Mouse (Mus musculus): ENCODE data around the gene 9530053A07Rik. TPM values are rescaled to one million over a fixed set of nuclear protein-coding genes. Genes with fewer than 3 reads are reported as not detected.

Gene 9530053A07Rik
- polyA plus RNA-seq, 1 experiment from 2014 or later, result 0.12 TPM

GRCm38 (mm10) chr7:28206044-28206600 lies 76.9 kb downstream of the 9530053A07Rik start:
- H3K9me3 ChIP-seq (replicated peaks), result no peaks in the 10 kb centered on the region
- no peak overlapping the region for H3K9ac ChIP-seq
- no peak for ATAC-seq (ENCODE audit: low FRiP score)
- H3K4me2 ChIP-seq (replicated peaks), result no peak overlapping the region
- H3K27me3 ChIP-seq, result no peaks in the 10 kb centered on the region
- no peak overlapping the region for H3K27ac ChIP-seq
- 79% methylated on average over 4 of the region's 4 CpGs for WGBS
- H3K36me3 ChIP-seq, result no peaks in the 10 kb centered on the region
- no peak overlapping the region for H3K4me3 ChIP-seq
- H3K4me1 ChIP-seq, result no peaks in the 10 kb centered on the region

GRCm38 (mm10) chr7:28208396-28208987 lies 79.2 kb downstream of the 9530053A07Rik start:
- H3K27me3 ChIP-seq, result no peaks in the 10 kb centered on the region
- peak overlapping the region; percentile 28 for H3K4me3 ChIP-seq
- peak overlapping the region; percentile 54 for H3K4me2 ChIP-seq (replicated peaks)
- H3K4me1 ChIP-seq, result no peaks in the 10 kb centered on the region
- H3K9ac ChIP-seq, result peak overlapping the region; percentile 43; the same call in 1 of the 2 replicates
- no peaks in the 10 kb centered on the region for H3K9me3 ChIP-seq (replicated peaks)
- no peaks in the 10 kb centered on the region for H3K36me3 ChIP-seq
- 56% methylated on average over 12 of the region's 12 CpGs for WGBS
- ATAC-seq (ENCODE audit: low FRiP score), result no peak
- H3K27ac ChIP-seq, result no peak overlapping the region

- ATAC-seq (ENCODE audit: low FRiP score), result no peak
- Histone ChIP-seq H3K9ac (peak overlapping the region; percentile 43; the same call in 1 of the 2 replicates), H3K4me1 (no peaks in the 10 kb centered on the region), H3K27ac (no peak overlapping the region), H3K4me3 (peak overlapping the region; percentile 28), H3K9me3 (replicated peaks) (no peaks in the 10 kb centered on the region), H3K4me2 (replicated peaks) (peak overlapping the region; percentile 54), H3K27me3 (no peaks in the 10 kb centered on the region), H3K36me3 (no peaks in the 10 kb centered on the region)
- 58% methylated on average over 19 of the region's 19 CpGs for WGBS
Measured at GRCm38 (mm10) chr7:28208988-28209508, 79.8 kb downstream of the 9530053A07Rik start.

- no peak overlapping the region for H3K9ac ChIP-seq
- WGBS, result 51% methylated on average over 5 of the region's 5 CpGs
- no peak overlapping the region for H3K4me2 ChIP-seq (replicated peaks)
- no peaks in the 10 kb centered on the region for H3K36me3 ChIP-seq
- no peaks in the 10 kb centered on the region for H3K9me3 ChIP-seq (replicated peaks)
- H3K27me3 ChIP-seq, result no peaks in the 10 kb centered on the region
- no peak overlapping the region for H3K4me3 ChIP-seq
- H3K4me1 ChIP-seq, result no peaks in the 10 kb centered on the region
- no peak for ATAC-seq (ENCODE audit: low FRiP score)
- H3K27ac ChIP-seq, result no peak overlapping the region
Measured at GRCm38 (mm10) chr7:28210731-28211130, 81.5 kb downstream of the 9530053A07Rik start.

- Histone ChIP-seq H3K4me1 (no peaks in the 10 kb centered on the region), H3K36me3 (no peaks in the 10 kb centered on the region), H3K4me2 (replicated peaks) (no peak overlapping the region), H3K9me3 (replicated peaks) (0 out of 2 replicates have a peak, but pooled peaks cover 1% of the 10 kb centered on the region), H3K27me3 (no peaks in the 10 kb centered on the region), H3K4me3 (no peak overlapping the region), H3K27ac (no peak overlapping the region), H3K9ac (no peak overlapping the region)
- ATAC-seq (ENCODE audit: low FRiP score), result no peak
- WGBS, result 38% methylated on average over 10 of the region's 10 CpGs
Measured at GRCm38 (mm10) chr7:28214142-28214541, 84.9 kb downstream of the 9530053A07Rik start.

Other genes starting within 250 kb of the 9530053A07Rik start
- 15.5 and 17.0 TPM in 2 replicates for gene Zfp974, start 200.0 kb upstream of the 9530053A07Rik start, polyA plus RNA-seq (2016; fragmentation: Nextera tagmentation; extraction: Ambion mirVana)
- 25.8 and 27.2 TPM in 2 replicates for gene Zfp780b, start 150.3 kb upstream of the 9530053A07Rik start, polyA plus RNA-seq (2016; fragmentation: Nextera tagmentation; extraction: Ambion mirVana)
- gene Zfp850, start 115.4 kb upstream of the 9530053A07Rik start, polyA plus RNA-seq (2016; fragmentation: Nextera tagmentation; extraction: Ambion mirVana), result 6.1 and 7.5 TPM in 2 replicates
- 309 and 313 TPM in 2 replicates for gene Psmc4, start 79.4 kb upstream of the 9530053A07Rik start, polyA plus RNA-seq (2016; fragmentation: Nextera tagmentation; extraction: Ambion mirVana)
- 0.31 TPM in 1 of 2 replicates, not detected in the other for gene Fcgbp, start 58.2 kb upstream of the 9530053A07Rik start, polyA plus RNA-seq (2016; fragmentation: Nextera tagmentation; extraction: Ambion mirVana)
- gene Fbl, start 40.2 kb downstream of the 9530053A07Rik start, polyA plus RNA-seq (2016; fragmentation: Nextera tagmentation; extraction: Ambion mirVana), result 115 and 120 TPM in 2 replicates
- 21.5 and 21.7 TPM in 2 replicates for gene Dyrk1b, start 50.0 kb downstream of the 9530053A07Rik start, polyA plus RNA-seq (2016; fragmentation: Nextera tagmentation; extraction: Ambion mirVana)
- gene Eid2, start 138.4 kb downstream of the 9530053A07Rik start, polyA plus RNA-seq (2016; fragmentation: Nextera tagmentation; extraction: Ambion mirVana), result 19.3 and 20.0 TPM in 2 replicates
- 26.7 and 28.4 TPM in 2 replicates for gene Eid2b, start 148.3 kb downstream of the 9530053A07Rik start, polyA plus RNA-seq (2016; fragmentation: Nextera tagmentation; extraction: Ambion mirVana)
- 0.34 and 0.82 TPM in 2 replicates for gene Selenov, start 161.7 kb downstream of the 9530053A07Rik start, polyA plus RNA-seq (2016; fragmentation: Nextera tagmentation; extraction: Ambion mirVana)
- 56.6 and 58.9 TPM in 2 replicates for gene Dll3, start 172.8 kb downstream of the 9530053A07Rik start, polyA plus RNA-seq (2016; fragmentation: Nextera tagmentation; extraction: Ambion mirVana)
- 142 and 160 TPM in 2 replicates for gene Timm50, start 182.6 kb downstream of the 9530053A07Rik start, polyA plus RNA-seq (2016; fragmentation: Nextera tagmentation; extraction: Ambion mirVana)
- gene Supt5, start 209.3 kb downstream of the 9530053A07Rik start, polyA plus RNA-seq (2016; fragmentation: Nextera tagmentation; extraction: Ambion mirVana), result 105 and 112 TPM in 2 replicates
- gene Rps16, start 221.2 kb downstream of the 9530053A07Rik start, polyA plus RNA-seq (2016; fragmentation: Nextera tagmentation; extraction: Ambion mirVana), result 514 and 573 TPM in 2 replicates
- gene Plekhg2, start 243.1 kb downstream of the 9530053A07Rik start, polyA plus RNA-seq (2016; fragmentation: Nextera tagmentation; extraction: Ambion mirVana), result 71.7 and 74.9 TPM in 2 replicates

Data from hindbrain, embryonic 12.5 days (tissue).